Mouse (Mus musculus) T-cell, adult 2 months (primary cell): ENCODE measurements at regions not wholly inside any gene's neighbourhood (a gene's known extent, or its start where the extent isn't known, plus 50 kb on each side); places are given as distances from the start of the nearest gene placed in this dataset.

Experiments
- DNase-seq: peaks from one replicate; pipeline ENCODE4 v3.0.0; 2022; ENCODE audit warnings: low spot score

- DNase-seq: no peak
These were observed 59.9 kb upstream of the Gm4791 start for GRCm38 (mm10) chr9:46938628-46939027.

GRCm38 (mm10) chr9:46925641-46926040, 72.9 kb upstream of the Gm4791 start:
- DNase-seq: no peak

- DNase-seq: no peak
These were observed 78.5 kb upstream of the Gm4791 start for GRCm38 (mm10) chr9:46920081-46920480.

GRCm38 (mm10) chr9:46913238-46913637, 85.3 kb upstream of the Gm4791 start:
- no peak for DNase-seq

GRCm38 (mm10) chr9:46909412-46910013, 89.0 kb upstream of the Gm4791 start:
- no peak for DNase-seq

- no peak for DNase-seq
These were observed 93.5 kb upstream of the Gm4791 start for GRCm38 (mm10) chr9:46905081-46905480.

GRCm38 (mm10) chr9:46903491-46904220, 94.9 kb upstream of the Gm4791 start:
- no peak for DNase-seq

GRCm38 (mm10) chr9:46899283-46899682, 99.3 kb upstream of the Gm4791 start:
- DNase-seq: no peak

GRCm38 (mm10) chr9:46898120-46898519, 100.4 kb upstream of the Gm4791 start:
- no peak for DNase-seq

GRCm38 (mm10) chr9:46891829-46892228, 106.7 kb upstream of the Gm4791 start:
- no peak for DNase-seq

GRCm38 (mm10) chr9:46889933-46890662, 108.4 kb upstream of the Gm4791 start:
- DNase-seq: no peak

- DNase-seq: no peak
These were observed 127.1 kb upstream of the Gm4791 start for GRCm38 (mm10) chr9:46871211-46871994.

- DNase-seq: no peak
These were observed 134.6 kb upstream of the Gm4791 start for GRCm38 (mm10) chr9:46863934-46864333.

GRCm38 (mm10) chr9:46851753-46852152, 146.8 kb upstream of the Gm4791 start:
- no peak for DNase-seq

- no peak for DNase-seq
These were observed 147.2 kb upstream of the Gm4791 start for GRCm38 (mm10) chr9:46851336-46851735.

- no peak for DNase-seq
These were observed 153.3 kb upstream of the Gm4791 start for GRCm38 (mm10) chr9:46845276-46845675.

GRCm38 (mm10) chr9:46843781-46844180, 154.8 kb upstream of the Gm4791 start:
- no peak for DNase-seq

GRCm38 (mm10) chr9:46841571-46841970, 157.0 kb upstream of the Gm4791 start:
- no peak for DNase-seq

- DNase-seq: no peak
These were observed 163.3 kb upstream of the Gm4791 start for GRCm38 (mm10) chr9:46835261-46835660.

- DNase-seq: no peak
These were observed 167.6 kb upstream of the Gm4791 start for GRCm38 (mm10) chr9:46830746-46831560.

GRCm38 (mm10) chr9:46830316-46830715, 168.2 kb upstream of the Gm4791 start:
- DNase-seq: no peak
